Mouse (Mus musculus) granulocyte monocyte progenitor cell, adult 5-6 weeks (primary cell): ENCODE data around the gene Jpt1. TPM values are rescaled to one million over a fixed set of nuclear protein-coding genes. Genes with fewer than 3 reads are reported as not detected.
"Not testable (repeated sequence)": the region's sequence is repeated elsewhere in the genome, so short reads cannot be mapped to it uniquely, and the experiment has no call there.

ENCODE experiments used
- ATAC-seq: replicated peaks from 2 replicates; pipeline ENCODE4 v1.8.0; 2016; ENCODE audit warnings: mild to moderate bottlenecking, moderate TSS enrichment, inconsistent platforms; ENCODE audit not compliant: poor library complexity, severe bottlenecking
- total RNA-seq, 2 experiments: library from RNA; stranded (forward) in 1 of 2; stranded (reverse) in 1 of 2; fragments of 200-712, 200-1000 nt in 1 of 2; fragments of >200 nt in 1 of 2; fragmentation: Nextera tagmentation in 1 of 2; gene quantifications; 2 replicates each; pipeline ENCODE4 v1.2.3; 2014 to 2017

Jpt1 gene
- total RNA-seq, 2 experiments from 2014 or later, result 100 to 149 TPM

DNA sequence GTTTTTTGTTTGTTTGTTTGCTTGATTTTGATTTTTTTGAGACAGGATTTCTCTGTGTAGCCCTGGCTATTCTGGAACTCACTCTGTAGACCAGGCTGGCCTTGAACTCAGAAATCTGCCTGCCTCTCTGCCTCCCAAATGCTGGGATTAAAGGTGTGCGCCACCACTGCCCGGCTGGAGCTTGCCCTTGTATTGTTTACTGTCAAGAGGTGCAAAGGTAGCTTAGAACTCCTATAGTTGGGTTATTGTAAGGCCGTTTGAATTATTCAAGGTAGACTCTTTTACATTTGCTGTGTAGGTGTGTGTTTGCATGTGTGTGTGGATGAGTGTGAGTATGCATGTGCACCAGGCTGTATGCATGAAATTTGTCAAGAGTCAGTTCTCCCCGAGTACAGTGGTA, 37.6 kb downstream of the Jpt1 start:
- not testable (repeated sequence) for ATAC-seq

DNA sequence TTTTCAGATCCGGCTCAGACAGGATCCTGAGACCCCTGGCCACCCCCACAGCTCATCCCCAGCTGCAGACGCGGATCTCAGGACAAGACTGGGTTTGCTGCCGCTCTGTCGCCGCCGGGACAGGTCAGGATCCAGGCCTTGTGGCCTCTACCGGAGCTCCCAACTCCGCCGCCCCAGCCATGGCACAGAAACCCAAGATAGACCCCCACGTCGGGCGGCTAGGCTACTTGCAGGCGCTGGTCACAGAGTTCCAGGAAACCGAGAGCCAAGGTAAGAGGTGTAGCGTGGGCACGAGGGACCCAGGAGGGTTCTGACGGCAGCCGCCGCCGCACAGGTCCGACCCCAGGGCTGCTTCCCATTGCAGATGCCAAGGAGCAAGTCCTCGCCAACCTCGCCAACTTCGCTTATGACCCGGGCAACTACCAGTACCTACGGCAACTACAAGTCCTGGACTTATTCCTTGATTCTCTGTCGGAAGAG, 38.4 kb downstream of the Jpt1 start:
- ATAC-seq, result 0 out of 2 replicates have a peak, but pooled peaks have one; percentile 3

DNA sequence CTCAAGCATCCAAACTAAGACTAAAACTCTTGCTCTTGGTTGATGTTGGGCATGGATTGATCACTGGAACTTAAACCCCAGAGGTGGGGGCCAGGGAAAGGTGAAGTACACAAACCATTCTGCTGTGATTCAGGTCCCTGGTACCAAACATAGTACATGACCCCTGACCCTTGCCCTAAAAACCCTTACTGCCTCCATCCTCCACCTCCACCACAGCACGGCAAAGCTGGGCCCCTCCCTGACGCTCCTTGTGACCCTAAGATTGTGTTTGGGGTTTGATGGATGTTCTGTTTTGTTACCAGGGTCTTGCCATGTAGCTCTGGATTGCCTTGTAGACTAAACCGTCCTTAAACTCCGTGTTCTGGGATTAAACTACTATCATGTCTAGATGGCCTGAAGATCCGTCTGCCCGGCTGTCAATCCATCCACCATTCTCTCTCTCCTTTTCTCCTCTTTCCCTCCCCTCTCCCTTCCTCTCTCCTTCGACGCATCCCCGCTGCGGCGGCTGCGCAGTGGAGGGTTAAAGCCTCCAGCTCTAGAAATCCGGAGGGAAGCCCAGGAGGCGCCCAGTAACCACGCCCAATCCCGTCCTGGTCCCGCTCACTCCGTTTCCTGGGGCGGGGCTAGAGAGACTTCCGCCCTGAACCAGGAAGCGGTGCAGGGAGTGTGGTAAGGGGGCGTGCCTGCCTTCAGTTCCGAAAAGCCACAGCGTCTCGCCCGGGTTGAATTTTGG, 39.0 kb downstream of the Jpt1 start, which contains the start of gene Armc7:
Gene Armc7 (plus strand): TSS at position 643 of the 733 bp plus-strand sequence.
- peak; percentile 89 for ATAC-seq

DNA sequence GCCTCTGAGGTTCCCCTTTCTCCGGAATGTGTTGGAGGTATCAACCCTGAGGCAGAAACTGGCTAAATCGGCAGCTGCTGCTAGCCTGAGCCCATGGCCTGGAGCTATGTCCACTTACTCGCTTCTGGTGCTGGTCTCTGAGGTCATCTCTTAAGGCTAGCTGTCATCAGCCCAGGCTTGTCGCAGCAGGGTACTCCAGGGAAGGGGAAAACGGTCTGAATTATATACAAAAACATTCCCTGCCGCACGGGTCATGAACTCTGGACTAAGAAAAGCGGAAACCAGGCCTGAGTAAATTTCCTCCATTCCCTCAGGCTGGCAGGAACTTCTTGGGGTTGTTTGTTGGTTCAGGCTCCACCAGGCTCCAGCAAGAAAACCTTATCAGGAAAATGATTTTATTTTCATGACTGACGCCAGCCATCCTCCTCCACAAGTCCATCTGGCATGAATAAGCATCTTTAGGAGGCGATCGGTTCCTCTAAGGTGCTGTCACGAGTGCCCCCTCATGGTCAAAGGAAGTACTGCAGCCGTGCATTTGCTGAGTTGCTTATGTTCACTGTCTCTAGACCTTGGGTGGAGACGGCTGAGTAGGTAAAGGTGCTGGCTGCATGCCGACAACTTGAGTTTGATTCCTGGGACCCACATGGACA, 40.4 kb downstream of the Jpt1 start:
- peak; percentile 65 for ATAC-seq

DNA sequence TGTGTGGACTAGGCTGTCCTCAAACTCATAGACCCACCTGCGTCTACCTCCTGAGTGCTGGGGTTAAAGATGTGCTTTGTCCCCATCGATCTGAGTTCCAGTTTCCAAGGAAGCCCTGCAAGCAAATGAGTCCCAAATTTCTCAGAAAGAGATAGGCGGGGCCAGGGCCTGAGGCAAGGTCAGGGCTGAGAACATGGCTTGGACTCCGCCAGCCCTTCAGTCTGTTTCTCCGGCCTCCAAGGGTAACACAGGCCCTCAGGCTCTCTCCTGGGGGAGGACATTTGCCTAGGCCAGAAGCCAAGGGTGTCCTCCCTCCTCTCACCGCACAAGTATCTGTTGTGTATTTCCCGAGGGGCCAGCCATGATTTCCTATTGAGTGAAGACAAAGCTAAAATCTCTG, 42.0 kb downstream of the Jpt1 start:
- no peak for ATAC-seq

DNA sequence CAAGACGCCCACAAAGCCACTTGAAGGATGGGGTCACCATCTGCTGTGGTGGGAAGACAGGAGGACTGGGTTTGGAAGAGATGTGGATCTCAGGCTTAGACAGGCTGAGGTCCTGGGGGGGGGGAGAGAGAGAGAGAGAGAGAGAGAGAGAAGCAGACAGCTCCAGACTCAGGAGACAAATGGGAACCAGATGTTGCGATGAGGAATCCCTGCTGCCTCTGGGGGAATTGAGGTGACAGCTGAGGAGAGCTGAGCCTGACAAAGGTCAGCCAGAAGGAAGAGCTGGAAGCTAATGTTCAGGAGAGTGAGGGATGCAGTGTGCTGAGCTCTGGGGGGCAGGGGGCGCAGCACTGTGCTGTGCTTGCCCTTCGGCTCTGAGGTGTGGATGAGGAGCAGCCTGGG, 47.0 kb downstream of the Jpt1 start:
- no peak for ATAC-seq

DNA sequence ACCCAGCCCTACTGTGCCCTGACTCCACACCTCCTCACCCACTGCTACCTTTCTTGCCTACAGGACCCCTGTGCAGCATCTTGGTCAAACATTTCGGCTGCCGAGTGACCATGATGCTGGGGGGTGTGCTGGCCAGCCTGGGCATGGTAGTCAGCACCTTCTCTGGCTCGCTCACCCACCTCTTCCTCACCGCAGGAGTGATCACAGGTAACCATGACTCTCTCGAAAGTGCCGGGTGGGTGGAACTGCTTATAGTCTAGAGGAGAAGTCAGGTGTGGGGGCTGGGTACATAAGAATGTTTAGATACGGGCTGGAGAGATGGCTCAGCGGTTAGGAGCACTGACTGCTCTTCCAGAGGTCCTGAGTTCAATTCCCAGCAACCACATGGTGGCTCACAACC, 49.3 kb downstream of the Jpt1 start:
- no peak for ATAC-seq

DNA sequence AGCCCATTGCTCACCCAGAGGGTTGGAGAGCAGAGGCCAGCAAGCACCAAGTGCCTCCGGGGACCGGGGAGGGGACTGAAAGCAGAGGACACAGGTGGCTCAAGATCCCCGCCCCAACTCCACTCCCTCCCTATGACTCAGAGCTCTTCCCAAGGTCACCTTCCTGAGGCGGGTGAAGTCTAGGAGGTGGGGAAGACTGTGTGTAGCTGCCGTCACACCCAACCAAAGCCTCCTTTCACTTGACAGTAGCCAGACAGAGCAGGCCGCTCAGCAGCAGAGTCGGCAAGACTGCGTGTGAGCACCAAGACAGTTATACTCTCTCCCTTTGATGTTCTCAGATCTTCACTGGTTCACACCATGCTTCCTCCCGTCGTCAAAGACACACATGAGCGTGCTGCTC, 50.8 kb downstream of the Jpt1 start:
- ATAC-seq, result no peak

DNA sequence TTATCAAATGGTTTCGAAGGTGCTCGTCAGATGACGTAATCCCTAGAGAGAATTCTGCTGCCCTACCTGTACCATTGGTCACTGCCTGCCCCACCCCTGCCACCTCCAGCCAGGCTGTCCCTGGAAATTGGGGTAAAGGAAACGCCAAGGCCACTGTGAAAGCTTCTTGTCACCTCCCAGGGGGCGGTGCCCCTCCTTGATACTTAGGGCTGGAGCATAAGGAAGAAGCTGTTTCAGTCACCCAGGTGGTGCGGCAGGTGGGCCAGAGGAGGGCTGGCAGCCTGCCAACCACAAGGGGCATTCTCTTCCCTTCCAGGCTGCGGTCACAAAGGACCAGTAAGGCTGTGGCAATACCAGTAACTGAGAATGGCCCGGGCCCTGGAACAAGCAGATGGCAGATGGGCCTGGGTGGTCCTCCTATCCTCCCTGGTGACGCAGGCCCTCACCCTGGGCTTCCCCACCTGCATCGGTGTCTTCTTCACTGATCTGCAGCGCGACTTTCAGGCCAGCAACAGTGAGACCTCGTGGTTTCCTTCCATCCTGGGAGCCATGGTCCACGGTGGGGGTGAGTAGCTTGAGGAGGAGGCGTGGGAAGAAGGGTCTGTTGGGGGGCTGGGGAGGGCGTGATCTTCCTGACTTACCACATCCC, 51.8 kb downstream of the Jpt1 start, which contains the start of gene Slc16a5:
Gene Slc16a5 (plus strand): TSS at position 232 of the 649 bp plus-strand sequence.
- no peak for ATAC-seq

DNA sequence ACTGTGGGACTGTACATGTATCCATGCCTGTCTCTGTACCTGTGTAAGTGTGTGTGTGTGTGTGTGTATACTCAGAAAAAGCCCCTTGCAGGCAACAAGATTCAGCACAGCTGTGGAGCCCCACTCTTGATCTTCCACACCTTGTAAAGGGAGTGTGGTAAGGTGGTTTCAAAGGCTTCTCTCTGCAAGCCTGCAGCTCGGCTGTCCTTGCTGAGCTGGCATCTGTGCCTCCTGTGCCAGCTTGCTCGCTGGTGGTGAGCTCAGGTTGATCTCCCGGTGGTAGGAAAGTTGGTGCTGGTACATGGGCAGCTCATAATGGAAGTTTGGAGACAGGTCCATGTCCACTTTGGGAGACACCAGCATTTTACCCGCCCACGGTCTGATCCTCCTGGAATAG, 52.3 kb downstream of the Jpt1 start:
- ATAC-seq, result no peak

DNA sequence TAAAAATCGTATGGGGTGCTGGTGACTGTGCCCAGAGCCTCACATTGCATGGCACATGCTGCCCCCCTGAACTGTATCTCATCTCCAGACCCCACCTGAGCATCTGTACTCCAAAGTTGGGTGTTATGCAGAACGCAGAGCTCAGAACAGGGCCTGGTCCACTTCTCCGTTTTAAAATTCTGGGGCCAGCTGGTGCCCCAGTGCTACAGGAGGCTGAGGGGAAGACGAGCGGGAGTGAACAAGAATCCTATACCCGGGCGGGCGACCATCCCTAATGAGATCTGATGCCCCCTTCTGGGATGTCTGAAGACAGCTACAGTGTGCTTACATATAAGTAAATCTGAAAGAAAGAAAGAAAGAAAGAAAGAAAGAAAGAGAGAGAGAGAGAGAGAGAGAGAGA, 53.2 kb downstream of the Jpt1 start:
- no peak for ATAC-seq

DNA sequence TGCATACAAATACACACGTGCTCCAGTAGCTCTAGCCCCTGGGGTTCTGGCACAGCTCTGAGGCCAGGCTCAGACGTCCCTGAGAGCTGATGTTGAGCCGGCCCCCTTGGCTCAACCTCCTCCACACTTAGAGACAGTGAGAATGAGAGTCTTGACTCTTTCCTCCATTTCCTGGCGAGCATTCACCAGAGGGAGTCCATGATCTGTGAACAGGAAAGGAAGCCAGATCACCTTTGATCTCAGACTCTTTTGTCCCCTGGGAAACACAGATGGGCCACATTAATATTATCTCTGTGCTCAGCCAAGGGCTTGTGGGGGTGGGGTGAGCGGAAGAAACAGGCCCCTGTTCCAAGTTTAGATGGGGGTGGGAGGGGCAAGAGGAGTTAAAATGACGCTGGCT, 56.8 kb downstream of the Jpt1 start:
- no peak for ATAC-seq

DNA sequence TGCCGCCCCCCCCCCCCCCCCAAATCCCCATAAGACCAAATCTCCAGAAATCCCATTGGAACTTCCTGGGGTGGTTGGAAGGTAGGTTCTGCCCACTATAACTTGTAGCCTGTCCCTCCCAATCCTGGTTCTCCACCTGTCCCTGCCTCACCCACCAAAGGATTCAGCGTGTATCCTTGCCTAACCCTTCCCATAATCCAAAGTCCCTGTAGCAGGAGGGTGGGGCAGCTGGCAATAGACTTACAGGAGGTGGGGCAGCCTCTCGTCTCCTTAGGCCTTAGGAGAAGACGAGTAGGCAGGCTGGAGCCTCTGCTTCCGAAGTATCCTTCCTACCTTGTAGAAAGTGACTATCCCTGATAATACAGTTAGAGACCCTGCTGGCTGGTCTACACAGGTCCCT, 58.0 kb downstream of the Jpt1 start:
- ATAC-seq, result no peak

DNA sequence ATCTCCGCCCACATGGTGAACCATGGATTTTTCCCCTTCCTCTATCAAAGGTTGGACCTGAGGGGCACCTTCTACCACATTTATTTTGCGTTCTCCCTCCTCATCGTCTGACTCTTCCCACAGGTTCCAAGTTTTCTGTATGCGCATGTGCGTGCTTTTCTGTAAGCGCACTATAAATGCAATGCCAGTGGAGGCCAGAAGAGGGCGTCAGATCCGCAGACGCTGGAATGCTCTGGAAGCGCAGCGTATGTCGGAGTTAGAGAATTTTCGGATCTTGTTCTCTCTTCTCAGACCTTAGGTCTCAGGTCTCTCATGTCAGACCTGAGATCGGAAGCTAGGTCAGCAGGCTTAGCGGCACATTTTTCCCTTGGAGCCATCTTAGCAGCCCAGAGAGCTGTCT, 58.6 kb downstream of the Jpt1 start:
- ATAC-seq, result no peak

DNA sequence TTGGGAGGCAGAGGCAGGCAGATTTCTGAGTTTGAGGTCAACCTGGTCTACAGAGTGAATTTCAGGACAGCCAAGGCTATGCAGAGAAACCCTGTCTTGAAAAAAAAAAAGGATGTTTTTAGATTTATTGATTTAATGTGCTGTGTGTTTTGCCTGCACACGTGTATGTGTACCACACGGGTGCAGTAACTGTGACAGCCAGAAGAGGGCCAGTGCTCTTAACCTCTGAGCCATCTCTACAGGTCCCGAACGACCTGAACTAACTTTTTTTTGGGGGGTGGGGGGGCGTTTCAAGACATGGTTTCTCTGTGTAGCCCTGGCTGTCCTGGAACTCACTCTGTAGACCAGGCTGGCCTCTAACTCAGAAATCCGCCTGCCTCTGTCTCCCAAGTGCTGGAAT, 59.4 kb downstream of the Jpt1 start:
- ATAC-seq, result not testable (repeated sequence)

DNA sequence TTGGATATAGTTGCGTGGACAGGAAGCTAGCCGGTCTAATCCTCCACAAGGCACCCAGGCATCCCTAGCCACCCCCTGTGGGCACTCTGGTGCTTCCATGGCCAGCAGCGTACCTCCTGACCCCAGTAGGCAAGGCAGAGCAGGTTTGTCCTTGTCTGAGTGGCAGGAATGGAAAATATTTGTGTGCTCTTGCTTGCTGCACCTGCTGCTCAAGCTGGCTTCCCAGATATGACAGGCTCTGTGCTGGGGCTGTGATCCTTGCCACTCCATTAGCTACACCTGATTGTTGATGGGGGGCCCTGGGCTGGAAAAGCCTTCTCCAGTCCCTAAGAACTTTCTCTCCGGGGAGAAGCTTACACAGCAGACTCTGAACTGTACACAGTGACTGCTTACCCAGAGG, 60.9 kb downstream of the Jpt1 start:
- no peak for ATAC-seq

DNA sequence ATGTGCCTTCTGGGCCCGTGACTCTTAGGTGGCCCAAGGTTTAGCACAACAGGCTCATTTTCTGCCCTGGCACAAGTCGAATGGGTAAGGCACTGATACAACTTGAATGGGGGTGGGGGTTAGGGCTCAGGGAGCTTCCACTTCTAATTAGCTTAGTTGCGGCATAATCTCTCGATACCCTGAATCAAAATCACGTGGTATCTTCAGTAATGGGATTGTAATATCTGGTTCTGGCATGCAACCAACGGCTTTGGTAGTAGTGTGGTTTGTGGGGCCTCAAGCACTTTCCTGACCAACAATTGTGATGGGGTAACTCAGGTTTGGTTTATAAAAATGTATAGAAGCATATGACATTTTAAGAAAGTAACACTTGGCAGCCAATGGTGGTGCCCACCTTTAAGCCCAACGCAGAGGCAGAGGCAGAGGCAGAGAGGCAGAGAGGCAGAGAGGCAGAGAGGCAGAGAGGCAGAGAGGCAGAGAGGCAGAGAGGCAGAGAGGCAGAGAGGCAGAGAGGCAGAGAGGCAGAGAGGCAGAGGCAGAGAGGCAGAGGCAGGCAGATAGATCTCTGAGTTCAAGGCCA, 61.8 kb downstream of the Jpt1 start:
- ATAC-seq, result peak; percentile 22; the same call in 1 of the 2 replicates

DNA sequence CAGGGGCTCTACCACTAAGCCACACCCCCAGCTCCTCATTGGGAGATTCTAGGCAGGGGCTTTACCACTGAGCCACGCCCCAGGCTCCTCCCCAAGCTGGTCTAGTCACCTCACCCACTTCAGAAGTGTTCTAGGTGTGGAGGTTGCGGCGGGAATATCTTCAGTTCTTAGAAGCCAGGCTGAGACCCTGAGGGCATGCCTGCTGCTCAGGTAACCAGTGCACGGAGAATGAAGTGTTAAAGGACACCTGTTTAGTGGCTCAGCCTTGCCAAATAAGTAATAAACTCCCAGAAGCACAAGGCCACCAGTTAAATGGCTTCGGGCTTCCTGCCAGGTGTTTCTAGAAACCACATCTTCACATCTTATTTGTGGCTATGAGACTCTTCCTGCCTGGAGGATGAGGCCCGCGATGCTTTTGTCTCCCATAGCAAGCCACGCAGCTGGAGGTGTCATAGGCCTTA, 62.4 kb downstream of the Jpt1 start:
- peak; percentile 12 for ATAC-seq

DNA sequence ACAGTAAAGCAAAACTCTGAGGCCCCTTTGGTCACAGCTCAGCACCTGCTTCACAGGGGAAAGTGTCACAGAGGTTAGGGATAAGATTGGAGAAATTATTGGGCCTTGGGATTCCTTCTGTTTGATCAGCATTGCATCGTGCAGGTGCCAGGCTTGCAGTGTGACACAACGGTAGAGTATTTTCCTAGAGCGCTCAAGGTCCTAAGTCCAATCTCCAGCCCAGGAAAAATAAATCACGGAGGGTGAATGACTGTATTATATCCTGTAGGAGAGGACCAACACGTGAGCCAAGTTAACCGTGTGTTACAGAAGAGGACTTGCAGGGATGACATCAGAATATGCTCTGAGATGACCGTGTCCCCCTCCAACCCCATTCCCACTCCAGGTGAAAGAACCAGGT, 64.0 kb downstream of the Jpt1 start:
- ATAC-seq, result no peak

DNA sequence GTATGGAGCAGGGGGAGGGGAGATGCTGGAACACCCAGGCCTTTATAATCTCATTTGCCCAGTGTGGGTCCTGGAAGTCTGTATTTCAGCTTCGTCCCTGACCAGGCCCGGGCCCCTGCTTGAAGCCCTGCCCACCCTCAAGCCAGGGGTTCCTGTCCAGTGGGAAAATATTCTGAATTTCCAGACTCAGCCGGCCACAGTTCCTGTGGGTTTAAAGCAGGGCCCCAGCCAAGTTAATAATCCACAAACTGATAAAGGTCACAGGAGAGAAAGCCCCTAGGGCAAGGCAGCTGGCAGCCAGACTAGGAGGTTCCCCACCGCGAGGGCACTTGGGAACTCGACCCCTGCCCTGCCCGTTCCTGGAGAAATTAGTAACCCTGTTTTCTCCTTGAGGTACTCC, 65.2 kb downstream of the Jpt1 start:
- ATAC-seq, result no peak

DNA sequence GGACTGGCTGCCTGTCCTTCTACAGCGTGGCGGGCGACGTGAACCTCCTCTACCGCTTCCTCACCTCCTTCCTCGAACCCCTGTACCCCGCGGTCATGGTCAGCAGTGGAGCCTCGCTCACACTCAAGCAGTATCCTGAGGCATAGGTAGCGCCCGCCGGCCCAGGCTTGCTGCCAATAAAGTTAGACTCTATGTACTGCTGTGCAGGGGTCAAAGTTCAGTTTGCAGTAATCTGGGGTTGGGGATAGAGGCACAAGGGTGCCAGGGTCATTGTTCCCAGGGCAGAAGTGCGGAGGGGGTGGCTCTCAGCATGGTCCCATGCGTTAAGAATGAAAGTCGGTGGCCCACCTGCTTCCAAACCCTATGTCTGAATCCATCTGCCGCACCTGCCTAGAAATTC, 66.1 kb downstream of the Jpt1 start:
- no peak for ATAC-seq
